Mouse (Mus musculus) kidney, adult 2 months (tissue): ENCODE results near the gene Slit2. TPM values are rescaled to one million over a fixed set of nuclear protein-coding genes. Genes with fewer than 3 reads are reported as not detected.

Source experiments
- DNase-seq: peaks from one replicate; pipeline ENCODE4 v3.0.0; 2021
- H3K27ac ChIP-seq: fragments of 200-500 bp; 2 replicates; pipeline ENCODE4 v1.5.1; 2012; ENCODE audit warnings: low read depth, low read length, control low read depth, inconsistent platforms; ENCODE audit not compliant: insufficient read depth
- H3K27me3 ChIP-seq: fragments of 200-500 bp; replicated peaks from 2 replicates; pipeline ENCODE4 v1.6.1; 2012; ENCODE audit warnings: mild to moderate bottlenecking, moderate library complexity, low read length, inconsistent platforms; ENCODE audit not compliant: control insufficient read depth, insufficient read depth
- H3K36me3 ChIP-seq: fragments of 200-500 bp; 2 replicates; pipeline ENCODE4 v1.6.1; 2012; ENCODE audit warnings: mild to moderate bottlenecking, moderate library complexity, low read length, inconsistent platforms; ENCODE audit not compliant: control insufficient read depth, insufficient read depth
- H3K4me1 ChIP-seq: fragments of 200-500 bp; 2 replicates; pipeline ENCODE4 v1.6.1; 2011; ENCODE audit warnings: low read length; ENCODE audit not compliant: control insufficient read depth, insufficient read depth
- H3K4me3 ChIP-seq: fragments of 200-500 bp; 2 replicates; pipeline ENCODE4 v1.5.1; 2011; ENCODE audit warnings: mild to moderate bottlenecking, low read depth, low read length, control low read depth; ENCODE audit not compliant: insufficient read depth
- CTCF ChIP-seq: fragments of 200-500 bp; conservative IDR thresholded peaks from 2 replicates; pipeline ENCODE4 v1.5.1; 2011; ENCODE audit warnings: low read depth, mild to moderate bottlenecking, control low read depth, low read length, moderate library complexity, mixed read lengths; ENCODE audit not compliant: insufficient read depth, insufficient read length
- POLR2A ChIP-seq: fragments of 200-500 bp; IDR thresholded peaks from one replicate; pipeline ENCODE4 v1.6.1; 2011; ENCODE audit warnings: low read depth, low read length, control low read depth
- WGBS: fragments of 180-500 bp; shearing (Covaris S2); methylation state at CpG from one replicate; pipeline ENCODE4 v1.1.7; 2018; 5-methylcytosine and 5-hydroxymethylcytosine counted together
- polyA plus RNA-seq: library from polyadenylated mRNA; depleted of rRNA; stranded (reverse); fragments of >200 nt; gene quantifications from 2 replicates; pipeline ENCODE4 v1.2.3, GENCODE M21; 2012

Gene Slit2
- polyA plus RNA-seq, 1 experiment: 8.4 TPM

GRCm38 (mm10) chr5:48006059-48006458 lies 23.1 kb downstream of the Slit2 start:
- Histone ChIP-seq H3K27ac (no peak overlapping the region), H3K4me1 (no peaks in the 10 kb centered on the region; the same call in 1 of the 2 replicates), H3K36me3 (no peaks in the 10 kb centered on the region), H3K4me3 (no peak overlapping the region), H3K27me3 (no peaks in the 10 kb centered on the region)
- no peak for DNase-seq
- no peak for TF ChIP-seq CTCF

DNA sequence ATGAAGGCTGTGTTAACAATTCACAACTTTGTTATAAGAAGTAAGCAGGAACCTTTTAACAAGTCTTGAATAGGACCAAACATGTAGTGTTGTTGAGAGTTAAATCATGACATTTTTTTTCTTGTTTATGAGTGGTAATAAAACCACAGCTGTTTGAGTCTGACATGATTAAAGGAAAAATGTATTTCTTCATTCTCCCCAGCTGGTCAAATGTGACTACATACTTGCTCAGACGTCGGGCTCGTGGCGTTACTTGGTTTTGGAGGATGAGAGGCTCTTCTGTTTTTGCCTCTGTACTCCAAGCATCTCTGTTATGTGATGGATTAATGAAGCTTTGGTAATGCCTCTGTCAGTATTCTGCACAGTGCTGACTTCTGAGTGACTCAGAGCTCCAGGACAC lies 40.5 kb downstream of the Slit2 start:
- WGBS: 78% methylated on average over 4 of the region's 4 CpGs

DNA sequence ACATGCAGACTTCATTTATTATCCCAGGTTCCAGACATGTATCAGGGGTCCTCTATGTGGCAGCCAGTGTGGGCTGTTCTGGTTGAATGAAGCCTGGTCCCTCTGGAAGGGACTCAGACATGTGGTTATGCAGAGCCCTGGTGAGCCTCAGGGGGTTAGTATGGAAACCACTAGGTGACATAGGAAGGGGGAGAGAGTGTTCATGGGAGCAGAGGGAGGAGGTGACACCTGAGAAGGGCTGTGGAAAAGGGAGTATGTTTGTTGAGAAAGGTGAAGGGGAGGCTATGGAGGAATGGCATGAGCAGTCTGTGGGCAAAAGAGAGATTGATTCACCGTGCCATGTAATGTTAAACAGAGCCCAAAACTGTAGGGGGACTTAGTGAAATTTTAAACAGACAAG lies 51.9 kb downstream of the Slit2 start:
- no peaks in the 10 kb centered on the region for H3K36me3 ChIP-seq
- DNase-seq: no peak
- H3K4me3 ChIP-seq: no peak overlapping the region
- TF ChIP-seq CTCF: no peak
- no peak for TF ChIP-seq POLR2A
- WGBS: 60% methylated on average over 1 of the region's 1 CpGs
- H3K4me1 ChIP-seq: no peaks in the 10 kb centered on the region
- no peak overlapping the region for H3K27ac ChIP-seq
- no peaks in the 10 kb centered on the region for H3K27me3 ChIP-seq

More for the DNA sequence above, 40.5 kb downstream of the Slit2 start:
- no peaks in the 10 kb centered on the region for H3K36me3 ChIP-seq
- DNase-seq: no peak
- TF ChIP-seq CTCF: no peak
- TF ChIP-seq POLR2A: no peak
- no peaks in the 10 kb centered on the region for H3K27me3 ChIP-seq
- H3K4me1 ChIP-seq: no peaks in the 10 kb centered on the region
- H3K27ac ChIP-seq: no peak overlapping the region
- no peak overlapping the region for H3K4me3 ChIP-seq

- WGBS: 21% methylated on average over 5 of the region's 5 CpGs
- DNase-seq: peak; percentile 60
These were observed 55.1 kb downstream of the Slit2 start for GRCm38 (mm10) chr5:48038033-48038432.

GRCm38 (mm10) chr5:48048986-48049751 lies 66.2 kb downstream of the Slit2 start:
- Histone ChIP-seq H3K4me1 (no peaks in the 10 kb centered on the region), H3K27ac (no peak overlapping the region), H3K27me3 (no peaks in the 10 kb centered on the region), H3K4me3 (no peak overlapping the region), H3K36me3 (no peaks in the 10 kb centered on the region)
- WGBS: 54% methylated on average over 8 of the region's 8 CpGs
- TF ChIP-seq POLR2A (no peak), CTCF (no peak)
- no peak for DNase-seq

More at GRCm38 (mm10) chr5:48038033-48038432, 55.1 kb downstream of the Slit2 start:
- H3K36me3 ChIP-seq: no peaks in the 10 kb centered on the region
- H3K27ac ChIP-seq: no peak overlapping the region
- H3K4me3 ChIP-seq: no peak overlapping the region
- no peaks in the 10 kb centered on the region for H3K27me3 ChIP-seq
- TF ChIP-seq CTCF (no peak; the same call in 1 of the 2 replicates), POLR2A (no peak)
- H3K4me1 ChIP-seq: no peaks in the 10 kb centered on the region

- Histone ChIP-seq H3K27ac (no peak overlapping the region), H3K4me1 (no peaks in the 10 kb centered on the region), H3K4me3 (no peak overlapping the region), H3K36me3 (no peaks in the 10 kb centered on the region), H3K27me3 (no peaks in the 10 kb centered on the region)
- DNase-seq: no peak
- TF ChIP-seq POLR2A: no peak
- no peak for TF ChIP-seq CTCF
- WGBS: 73% methylated on average over 5 of the region's 5 CpGs
These were observed 67.8 kb downstream of the Slit2 start for GRCm38 (mm10) chr5:48050637-48051314.

- no peak overlapping the region for H3K4me3 ChIP-seq
- H3K27me3 ChIP-seq: no peaks in the 10 kb centered on the region
- TF ChIP-seq CTCF: no peak
- no peak for TF ChIP-seq POLR2A
- 44% methylated on average over 10 of the region's 10 CpGs for WGBS
- no peak overlapping the region for H3K27ac ChIP-seq
- peak; percentile 8 for DNase-seq
- H3K4me1 ChIP-seq: peaks cover 5% of the 10 kb centered on the region; the same call in 1 of the 2 replicates
- no peaks in the 10 kb centered on the region for H3K36me3 ChIP-seq
These were observed 75.7 kb downstream of the Slit2 start for GRCm38 (mm10) chr5:48058612-48059011.
